Mouse (Mus musculus): ENCODE measurements around the gene Sox13. TPM values are rescaled to one million over a fixed set of nuclear protein-coding genes. Genes with fewer than 3 reads are reported as not detected.

The Sox13 gene
- total RNA-seq (2023), result 5.9 and 7.7 TPM in 2 replicates

GRCm38 (mm10) chr1:133423543-133424480 is at the start of gene Sox13:
Sox13 (minus strand) TSS chr1:133424377.

GRCm38 (mm10) chr1:133363276-133364021 is 60.7 kb downstream of the Sox13 start, which contains the start of gene Etnk2:
Etnk2 (plus strand) TSS chr1:133363572.

GRCm38 (mm10) chr1:133350210-133350609 is 74.0 kb downstream of the Sox13 start, which contains the start of gene Ren1:
Ren1 (plus strand) TSS chr1:133350510.

Other genes with a start within 250 kb of the Sox13 start
- gene Golt1a, start 114.6 kb downstream of the Sox13 start, total RNA-seq (2023), result not detected in 2 replicates
- gene Kiss1, start 102.5 kb downstream of the Sox13 start, total RNA-seq (2023), result not detected in 2 replicates
- not detected in 2 replicates for gene Ren1, start 73.9 kb downstream of the Sox13 start, total RNA-seq (2023)
- gene Etnk2, start 60.8 kb downstream of the Sox13 start, total RNA-seq (2023), result not detected in 2 replicates
- gene Snrpe, start 185.9 kb upstream of the Sox13 start, total RNA-seq (2023), result 79.3 and 87.6 TPM in 2 replicates
- 16.7 and 27.5 TPM in 2 replicates for gene Zbed6, start 236.5 kb upstream of the Sox13 start, total RNA-seq (2023)
- 28.9 and 39.4 TPM in 2 replicates for gene Gm38394, start 236.9 kb upstream of the Sox13 start, total RNA-seq (2023)

All from neutrophil, adult 65 days (primary cell).